Mouse (Mus musculus) fibroblast of lung, adult 2 months (primary cell): ENCODE measurements around the gene Agk.

ENCODE experiments used
- DNase-seq: peaks from one replicate; pipeline ENCODE4 v3.0.0-alpha.2; 2011; ENCODE audit warnings: low read depth

Agk gene

GRCm38 (mm10) chr6:40443281-40443928 is 118.4 kb downstream of the Agk start:
- DNase-seq = no peak
